Mouse (Mus musculus): ENCODE measurements around the gene Gm16485. TPM values are rescaled to one million over a fixed set of nuclear protein-coding genes. Genes with fewer than 3 reads are reported as not detected.

The Gm16485 gene
- polyA plus RNA-seq (2016; fragmentation: Nextera tagmentation; extraction: Ambion mirVana), result 0.07 TPM in 1 of 2 replicates, not detected in the other

- 81% methylated on average over 2 of the region's 2 CpGs for WGBS
- no peaks in the 10 kb centered on the region for H3K27me3 ChIP-seq (ENCODE audit: poor library complexity, severe bottlenecking)
Measured at GRCm38 (mm10) chr9:8971491-8971890, at the start of gene Gm16485. Gene Gm16485 (plus strand): TSS chr9:8971791.

GRCm38 (mm10) chr9:8927561-8927960, 44.0 kb upstream of the Gm16485 start:
- H3K27ac ChIP-seq, result no peak overlapping the region
- no peak for DNase-seq (ENCODE audit: extremely low spot score, low spot score)
- WGBS, result 92% methylated on average over 2 of the region's 2 CpGs
- H3K4me1 ChIP-seq, result no peaks in the 10 kb centered on the region
- H3K4me3 ChIP-seq, result no peak overlapping the region
- H3K27me3 ChIP-seq (ENCODE audit: poor library complexity, severe bottlenecking), result no peaks in the 10 kb centered on the region
- H3K36me3 ChIP-seq (replicated peaks), result no peaks in the 10 kb centered on the region
- no peaks in the 10 kb centered on the region for H3K9me3 ChIP-seq

More at GRCm38 (mm10) chr9:8971491-8971890, at the start of gene Gm16485:
- Histone ChIP-seq H3K27ac (no peak within 1 kb of the TSS), H3K4me1 (no peaks in the 10 kb centered on the region), H3K36me3 (replicated peaks) (no peaks in the 10 kb centered on the region), H3K4me3 (no peak within 1 kb of the TSS), H3K9me3 (no peaks in the 10 kb centered on the region)
- no peak for DNase-seq (ENCODE audit: extremely low spot score, low spot score)

- no peaks in the 10 kb centered on the region for H3K9me3 ChIP-seq
- H3K4me3 ChIP-seq, result no peak overlapping the region
- no peak for DNase-seq (ENCODE audit: extremely low spot score, low spot score)
- 48% methylated on average over 1 of the region's 1 CpGs for WGBS
- H3K27ac ChIP-seq, result no peak overlapping the region
- no peaks in the 10 kb centered on the region for H3K36me3 ChIP-seq (replicated peaks)
- no peaks in the 10 kb centered on the region for H3K27me3 ChIP-seq (ENCODE audit: poor library complexity, severe bottlenecking)
- H3K4me1 ChIP-seq, result no peaks in the 10 kb centered on the region
Measured at GRCm38 (mm10) chr9:8937753-8938152, 33.8 kb upstream of the Gm16485 start.

GRCm38 (mm10) chr9:8953306-8953705, 18.3 kb upstream of the Gm16485 start:
- Histone ChIP-seq H3K27ac (no peak overlapping the region), H3K9me3 (no peaks in the 10 kb centered on the region), H3K27me3 (ENCODE audit: poor library complexity, severe bottlenecking) (no peaks in the 10 kb centered on the region), H3K4me1 (no peaks in the 10 kb centered on the region), H3K36me3 (replicated peaks) (no peaks in the 10 kb centered on the region), H3K4me3 (no peak overlapping the region)
- no peak for DNase-seq (ENCODE audit: extremely low spot score, low spot score)

GRCm38 (mm10) chr9:8964512-8965133, 7.0 kb upstream of the Gm16485 start:
- no peaks in the 10 kb centered on the region for H3K4me1 ChIP-seq
- peak; percentile 21 for DNase-seq (ENCODE audit: extremely low spot score, low spot score)
- no peak overlapping the region for H3K4me3 ChIP-seq
- no peaks in the 10 kb centered on the region for H3K36me3 ChIP-seq (replicated peaks)
- no peaks in the 10 kb centered on the region for H3K9me3 ChIP-seq
- WGBS, result 71% methylated on average over 8 of the region's 8 CpGs
- no peaks in the 10 kb centered on the region for H3K27me3 ChIP-seq (ENCODE audit: poor library complexity, severe bottlenecking)
- no peak overlapping the region for H3K27ac ChIP-seq

- H3K9me3 ChIP-seq, result no peaks in the 10 kb centered on the region
- no peak overlapping the region for H3K4me3 ChIP-seq
- no peaks in the 10 kb centered on the region for H3K4me1 ChIP-seq
- DNase-seq (ENCODE audit: extremely low spot score, low spot score), result no peak
- 79% methylated on average over 7 of the region's 7 CpGs for WGBS
- H3K27ac ChIP-seq, result no peak overlapping the region
- H3K27me3 ChIP-seq (ENCODE audit: poor library complexity, severe bottlenecking), result no peaks in the 10 kb centered on the region
- H3K36me3 ChIP-seq (replicated peaks), result no peaks in the 10 kb centered on the region
Measured at GRCm38 (mm10) chr9:8970240-8970639, 1.4 kb upstream of the Gm16485 start.

- Histone ChIP-seq H3K4me3 (no peak overlapping the region), H3K9me3 (no peaks in the 10 kb centered on the region), H3K27me3 (ENCODE audit: poor library complexity, severe bottlenecking) (no peaks in the 10 kb centered on the region), H3K36me3 (replicated peaks) (no peaks in the 10 kb centered on the region), H3K27ac (no peak overlapping the region), H3K4me1 (no peaks in the 10 kb centered on the region)
- 60% methylated on average over 2 of the region's 2 CpGs for WGBS
- DNase-seq (ENCODE audit: extremely low spot score, low spot score), result no peak
Measured at GRCm38 (mm10) chr9:8977775-8978174, 6.2 kb downstream of the Gm16485 start.

GRCm38 (mm10) chr9:8982315-8982714, 10.7 kb downstream of the Gm16485 start:
- WGBS, result 78% methylated on average over 3 of the region's 3 CpGs
- H3K9me3 ChIP-seq, result no peaks in the 10 kb centered on the region
- no peak overlapping the region for H3K4me3 ChIP-seq
- no peaks in the 10 kb centered on the region for H3K36me3 ChIP-seq (replicated peaks)
- no peaks in the 10 kb centered on the region for H3K4me1 ChIP-seq
- H3K27ac ChIP-seq, result no peak overlapping the region
- DNase-seq (ENCODE audit: extremely low spot score, low spot score), result no peak
- no peaks in the 10 kb centered on the region for H3K27me3 ChIP-seq (ENCODE audit: poor library complexity, severe bottlenecking)

- 90% methylated on average over 2 of the region's 2 CpGs for WGBS
- Histone ChIP-seq H3K9me3 (no peaks in the 10 kb centered on the region; the same call in 1 of the 2 replicates), H3K36me3 (replicated peaks) (no peaks in the 10 kb centered on the region; the same call in 1 of the 2 replicates)
Measured at GRCm38 (mm10) chr9:8996494-8996893, 24.9 kb downstream of the Gm16485 start.

GRCm38 (mm10) chr9:9001170-9001569, 29.6 kb downstream of the Gm16485 start:
- Histone ChIP-seq H3K27me3 (ENCODE audit: poor library complexity, severe bottlenecking) (no peaks in the 10 kb centered on the region), H3K4me3 (no peak overlapping the region), H3K4me1 (no peaks in the 10 kb centered on the region), H3K36me3 (replicated peaks) (peaks cover 7% of the 10 kb centered on the region), H3K9me3 (no peaks in the 10 kb centered on the region), H3K27ac (no peak overlapping the region)
- DNase-seq (ENCODE audit: extremely low spot score, low spot score), result no peak

More at GRCm38 (mm10) chr9:8996494-8996893, 24.9 kb downstream of the Gm16485 start:
- H3K4me3 ChIP-seq, result no peak overlapping the region
- H3K27ac ChIP-seq, result no peak overlapping the region
- H3K4me1 ChIP-seq, result no peaks in the 10 kb centered on the region
- no peaks in the 10 kb centered on the region for H3K27me3 ChIP-seq (ENCODE audit: poor library complexity, severe bottlenecking)
- DNase-seq (ENCODE audit: extremely low spot score, low spot score), result no peak

- DNase-seq (ENCODE audit: extremely low spot score, low spot score), result no peak
- no peaks in the 10 kb centered on the region for H3K4me1 ChIP-seq
- WGBS, result 93% methylated on average over 2 of the region's 2 CpGs
- H3K27me3 ChIP-seq (ENCODE audit: poor library complexity, severe bottlenecking), result no peaks in the 10 kb centered on the region
- H3K9me3 ChIP-seq, result no peaks in the 10 kb centered on the region
- H3K4me3 ChIP-seq, result no peak overlapping the region
- H3K36me3 ChIP-seq (replicated peaks), result peaks cover 12% of the 10 kb centered on the region
- no peak overlapping the region for H3K27ac ChIP-seq
Measured at GRCm38 (mm10) chr9:9015108-9015507, 43.5 kb downstream of the Gm16485 start.
